Mouse (Mus musculus) cerebellum, adult 2 months (tissue): Measurements from ENCODE around the gene Irf2. TPM values are rescaled to one million over a fixed set of nuclear protein-coding genes. Genes with fewer than 3 reads are reported as not detected.

ENCODE experiments used
- DNase-seq, 2 experiments: peaks; one replicate each; pipeline ENCODE4 v3.0.0; 2021
- H3K27ac ChIP-seq: fragments of 200-500 bp; 2 replicates; pipeline ENCODE4 v1.5.1; 2012; ENCODE audit warnings: low read length, control low read depth, inconsistent platforms; ENCODE audit not compliant: insufficient read depth
- H3K27me3 ChIP-seq: fragments of 200-500 bp; 2 replicates; pipeline ENCODE4 v1.6.1; 2012; ENCODE audit warnings: inconsistent platforms, mild to moderate bottlenecking, low read length, moderate library complexity; ENCODE audit not compliant: control insufficient read depth, insufficient read depth
- H3K4me1 ChIP-seq: fragments of 200-500 bp; 2 replicates; pipeline ENCODE4 v1.6.1; 2011; ENCODE audit warnings: low read length; ENCODE audit not compliant: control insufficient read depth, insufficient read depth
- H3K4me3 ChIP-seq: fragments of 200-500 bp; replicated peaks from 2 replicates; pipeline ENCODE3; 2011; ENCODE audit warnings: mild to moderate bottlenecking, low read depth, low read length, control low read depth; ENCODE audit not compliant: insufficient read depth
- CTCF ChIP-seq: fragments of 200-500 bp; IDR thresholded peaks from 2 replicates; pipeline ENCODE4 v1.5.1; 2011; ENCODE audit warnings: low read depth, mild to moderate bottlenecking, control low read depth, low read length, moderate library complexity, borderline replicate concordance; ENCODE audit not compliant: insufficient read depth
- POLR2A ChIP-seq: fragments of 200-500 bp; IDR thresholded peaks from 2 replicates; pipeline ENCODE4 v1.6.1; 2011; ENCODE audit warnings: low read length, control low read depth, borderline replicate concordance; ENCODE audit not compliant: insufficient read depth
- WGBS: fragments of 180-500 bp; shearing (Covaris S2); methylation state at CpG from one replicate; pipeline ENCODE4 v1.1.7; 2018; 5-methylcytosine and 5-hydroxymethylcytosine counted together
- polyA plus RNA-seq: library from polyadenylated mRNA; depleted of rRNA; stranded (reverse); fragments of >200 nt; gene quantifications from 2 replicates; pipeline ENCODE4 v1.2.3, GENCODE M21; 2012

Irf2 gene
- polyA plus RNA-seq, 1 experiment, result 19.0 TPM

GRCm38 (mm10) chr8:46785926-46786325 is 46.4 kb downstream of the Irf2 start:
- Histone ChIP-seq H3K4me3 (no peak overlapping the region), H3K27ac (no peak overlapping the region), H3K27me3 (no peaks in the 10 kb centered on the region), H3K4me1 (no peaks in the 10 kb centered on the region; the same call in 1 of the 2 replicates)
- TF ChIP-seq POLR2A (no peak), CTCF (no peak)
- DNase-seq, result no peak
- 93% methylated on average over 6 of the region's 6 CpGs for WGBS

- no peaks in the 10 kb centered on the region for H3K4me1 ChIP-seq
- no peak overlapping the region for H3K4me3 ChIP-seq
- WGBS, result 85% methylated on average over 5 of the region's 5 CpGs
- H3K27me3 ChIP-seq, result no peaks in the 10 kb centered on the region
- H3K27ac ChIP-seq, result no peak overlapping the region
- no peak for DNase-seq
- no peak for TF ChIP-seq POLR2A
Measured at GRCm38 (mm10) chr8:46789091-46789881, 49.8 kb downstream of the Irf2 start.

- Histone ChIP-seq H3K27me3 (no peaks in the 10 kb centered on the region), H3K4me3 (no peak overlapping the region), H3K4me1 (no peaks in the 10 kb centered on the region), H3K27ac (no peak overlapping the region)
- TF ChIP-seq CTCF, result no peak
- no peak for TF ChIP-seq POLR2A
- 91% methylated on average over 5 of the region's 5 CpGs for WGBS
- DNase-seq, result no peak
Measured at GRCm38 (mm10) chr8:46791664-46792371, 52.3 kb downstream of the Irf2 start.

GRCm38 (mm10) chr8:46792653-46793052 is 53.1 kb downstream of the Irf2 start:
- H3K27me3 ChIP-seq, result no peaks in the 10 kb centered on the region
- TF ChIP-seq CTCF (no peak), POLR2A (no peak)
- H3K27ac ChIP-seq, result no peak overlapping the region
- H3K4me3 ChIP-seq, result no peak overlapping the region
- WGBS, result 93% methylated on average over 2 of the region's 2 CpGs
- DNase-seq, result no peak
- H3K4me1 ChIP-seq, result no peaks in the 10 kb centered on the region; the same call in 1 of the 2 replicates

- no peak overlapping the region for H3K4me3 ChIP-seq
- 92% methylated on average over 14 of the region's 14 CpGs for WGBS
- DNase-seq, result no peak
- no peaks in the 10 kb centered on the region; the same call in 1 of the 2 replicates for H3K4me1 ChIP-seq
- H3K27ac ChIP-seq, result no peak overlapping the region
- TF ChIP-seq POLR2A, result no peak
- TF ChIP-seq CTCF, result no peak
- H3K27me3 ChIP-seq, result no peaks in the 10 kb centered on the region
Measured at GRCm38 (mm10) chr8:46793248-46793647, 53.7 kb downstream of the Irf2 start.

GRCm38 (mm10) chr8:46794317-46794716 is 54.8 kb downstream of the Irf2 start:
- TF ChIP-seq POLR2A (no peak), CTCF (no peak)
- H3K4me1 ChIP-seq, result no peaks in the 10 kb centered on the region; the same call in 1 of the 2 replicates
- H3K4me3 ChIP-seq, result no peak overlapping the region
- no peaks in the 10 kb centered on the region for H3K27me3 ChIP-seq
- H3K27ac ChIP-seq, result no peak overlapping the region
- 77% methylated on average over 5 of the region's 5 CpGs for WGBS
- no peak for DNase-seq

- 99% methylated on average over 5 of the region's 5 CpGs for WGBS
- TF ChIP-seq POLR2A, result no peak
- TF ChIP-seq CTCF, result no peak
- no peak for DNase-seq
- Histone ChIP-seq H3K4me3 (no peak overlapping the region), H3K4me1 (no peaks in the 10 kb centered on the region; the same call in 1 of the 2 replicates), H3K27ac (no peak overlapping the region), H3K27me3 (no peaks in the 10 kb centered on the region)
Measured at GRCm38 (mm10) chr8:46799212-46799611, 59.7 kb downstream of the Irf2 start.

- WGBS, result 59% methylated on average over 2 of the region's 2 CpGs
- TF ChIP-seq CTCF, result no peak
- no peak for TF ChIP-seq POLR2A
- DNase-seq, result no peak
- Histone ChIP-seq H3K27ac (no peak overlapping the region), H3K27me3 (no peaks in the 10 kb centered on the region), H3K4me1 (no peaks in the 10 kb centered on the region; the same call in 1 of the 2 replicates), H3K4me3 (no peak overlapping the region)
Measured at GRCm38 (mm10) chr8:46799706-46800105, 60.2 kb downstream of the Irf2 start.
